Mouse (Mus musculus) myocyte (in vitro differentiated cells): Measurements from ENCODE around the gene Pcdh7.

Source experiments
- CEBPB ChIP-seq: IDR thresholded peaks from 2 replicates; pipeline ENCODE4 v1.6.1; 2011; ENCODE audit warnings: mild to moderate bottlenecking, moderate library complexity; ENCODE audit not compliant: poor library complexity, insufficient read depth, severe bottlenecking
- E2F4 ChIP-seq: IDR thresholded peaks from one replicate; pipeline ENCODE4 v1.6.1; 2011; ENCODE audit warnings: mild to moderate bottlenecking, control low read depth, moderate library complexity; ENCODE audit not compliant: insufficient read depth
- MAX ChIP-seq: IDR thresholded peaks from one replicate; pipeline ENCODE4 v1.6.1; 2011; ENCODE audit warnings: low read depth, mild to moderate bottlenecking, control low read depth
- MYOD1 ChIP-seq, 3 experiments: IDR thresholded peaks; one replicate each; pipeline ENCODE4 v1.6.1; 2011; ENCODE audit warnings: control low read depth in 2 of 3, low read depth in 2 of 3, mild to moderate bottlenecking in 2 of 3, moderate library complexity in 1 of 3; ENCODE audit not compliant: insufficient read length in 2 of 3, control insufficient read depth in 1 of 3
- MYOG ChIP-seq, 3 experiments: IDR thresholded peaks; one replicate each; pipeline ENCODE4 v1.6.1; 2011; ENCODE audit warnings: control low read depth in 2 of 3, low read depth in 2 of 3, mild to moderate bottlenecking in 2 of 3; ENCODE audit not compliant: insufficient read length in 2 of 3, control insufficient read depth in 1 of 3, insufficient read depth in 1 of 3
- POLR2A ChIP-seq: IDR thresholded peaks from one replicate; pipeline ENCODE4 v1.6.1; 2011; ENCODE audit warnings: low read depth, mild to moderate bottlenecking, control low read depth, moderate library complexity; ENCODE audit not compliant: insufficient read length
- REST ChIP-seq: IDR thresholded peaks from one replicate; pipeline ENCODE4 v1.6.1; 2011; ENCODE audit warnings: mild to moderate bottlenecking, control low read depth, moderate library complexity; ENCODE audit not compliant: insufficient read depth, insufficient read length
- SRF ChIP-seq: IDR thresholded peaks from one replicate; pipeline ENCODE4 v1.6.1; 2011; ENCODE audit warnings: low read depth; ENCODE audit not compliant: control insufficient read depth, insufficient read length
- TCF12 ChIP-seq: IDR thresholded peaks from one replicate; pipeline ENCODE4 v1.6.1; 2011; ENCODE audit warnings: mild to moderate bottlenecking, control low read depth; ENCODE audit not compliant: poor library complexity, insufficient read depth, severe bottlenecking
- TCF3 ChIP-seq: IDR thresholded peaks from one replicate; pipeline ENCODE4 v1.6.1; 2011; ENCODE audit warnings: low read depth, control low read depth; ENCODE audit not compliant: insufficient read length
- USF1 ChIP-seq: IDR thresholded peaks from one replicate; pipeline ENCODE4 v1.6.1; 2011; ENCODE audit warnings: low read depth, mild to moderate bottlenecking, control low read depth, moderate library complexity

DNA sequence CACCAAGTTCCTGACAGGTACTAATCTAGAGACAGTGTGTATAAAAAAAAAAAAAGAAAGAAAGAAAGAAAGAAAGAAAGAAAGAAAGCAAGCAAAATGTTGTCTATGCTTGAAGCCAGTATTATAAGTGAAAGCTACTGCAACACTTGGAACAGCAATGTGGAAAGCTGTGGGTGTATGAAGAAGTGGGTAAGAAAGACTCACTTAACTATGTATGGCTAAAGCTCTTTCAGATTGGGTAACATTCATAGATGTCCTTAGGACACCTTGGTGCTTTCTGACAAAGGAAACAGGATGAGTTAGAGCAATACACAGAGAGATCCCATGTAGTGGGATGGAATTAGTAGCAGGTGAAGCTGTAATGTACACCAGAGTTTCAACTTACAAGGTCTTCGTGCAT lies 32.6 kb downstream of the Pcdh7 start:
- TF ChIP-seq MYOG (IDR thresholded peaks at IDR 0.05; ENCODE audit: control insufficient read depth in 1 of 3, insufficient read depth in 1 of 3, insufficient read length in 2 of 3, low read depth in 2 of 3): no peak
- no peak for TF ChIP-seq TCF12
- TF ChIP-seq POLR2A: no peak
- no peak for TF ChIP-seq TCF3
- no peak for TF ChIP-seq REST
- no peak for TF ChIP-seq MAX
- TF ChIP-seq SRF: no peak
- no peak for TF ChIP-seq MYOD1 (IDR thresholded peaks at IDR 0.05; ENCODE audit: control insufficient read depth in 1 of 3, insufficient read length in 2 of 3, low read depth in 2 of 3)
- TF ChIP-seq USF1: no peak
- TF ChIP-seq CEBPB: no peak
- TF ChIP-seq E2F4: no peak
